Mouse (Mus musculus) forebrain, embryonic 12.5 days (tissue): ENCODE data around the gene Gm20532. TPM values are rescaled to one million over a fixed set of nuclear protein-coding genes. Genes with fewer than 3 reads are reported as not detected.

Experiments used
- ATAC-seq: fragments of 200-750 bp; cut with Nextera tagmentation; 2 replicates; pipeline ENCODE4 v1.8.0; 2017; ENCODE audit warnings: moderate TSS enrichment; ENCODE audit not compliant: low FRiP score
- H3K27ac ChIP-seq: fragments of 300-500 bp; sonication (generic); 2 replicates; pipeline ENCODE4 v1.5.1; 2016; ENCODE audit warnings: mild to moderate bottlenecking
- H3K27me3 ChIP-seq: fragments of 300-500 bp; sonication (generic); 2 replicates; pipeline ENCODE4 v1.6.1; 2016; ENCODE audit warnings: mild to moderate bottlenecking
- H3K36me3 ChIP-seq: fragments of 300-500 bp; sonication (generic); replicated peaks from 2 replicates; pipeline ENCODE4 v1.6.1; 2016; ENCODE audit warnings: mild to moderate bottlenecking
- H3K4me1 ChIP-seq: fragments of 300-500 bp; sonication (generic); 2 replicates; pipeline ENCODE4 v1.6.1; 2016
- H3K4me2 ChIP-seq: fragments of 300-500 bp; sonication (generic); 2 replicates; pipeline ENCODE4 v1.6.1; 2016; ENCODE audit warnings: mild to moderate bottlenecking, moderate library complexity
- H3K4me3 ChIP-seq: fragments of 300-500 bp; sonication (generic); replicated peaks from 2 replicates; pipeline ENCODE4 v1.5.1; 2016; ENCODE audit warnings: mild to moderate bottlenecking
- H3K9ac ChIP-seq: fragments of 300-500 bp; sonication (generic); 2 replicates; pipeline ENCODE4 v1.6.1; 2016; ENCODE audit warnings: mild to moderate bottlenecking
- H3K9me3 ChIP-seq: fragments of 300-500 bp; sonication (generic); 2 replicates; pipeline ENCODE4 v1.6.1; 2016
- WGBS: fragments of 180-500 bp; shearing (Covaris S2); methylation state at CpG from one replicate; pipeline ENCODE4 v1.1.7; 2016; 5-methylcytosine and 5-hydroxymethylcytosine counted together
- polyA plus RNA-seq: library from polyadenylated mRNA; unstranded; fragments of >200 nt; fragmentation: Nextera tagmentation; extraction: Ambion mirVana; gene quantifications from 2 replicates; pipeline ENCODE4 v1.2.1, GENCODE M21; 2016

Gene Gm20532
- polyA plus RNA-seq, 1 experiment from 2014 or later, result not detected

- H3K27me3 ChIP-seq, result peaks cover 41% of the 10 kb centered on the region
- WGBS, result 88% methylated on average over 2 of the region's 2 CpGs
- no peak overlapping the region for H3K4me3 ChIP-seq
- peaks cover 14% of the 10 kb centered on the region for H3K4me1 ChIP-seq
- H3K4me2 ChIP-seq, result no peak overlapping the region
- no peaks in the 10 kb centered on the region for H3K9me3 ChIP-seq
- H3K27ac ChIP-seq, result no peak overlapping the region
- H3K9ac ChIP-seq, result no peak overlapping the region
- ATAC-seq, result no peak
- no peaks in the 10 kb centered on the region for H3K36me3 ChIP-seq
Observed at GRCm38 (mm10) chr2:26600664-26601063, 14.2 kb downstream of the Gm20532 start.

- H3K4me2 ChIP-seq, result no peak overlapping the region
- no peaks in the 10 kb centered on the region for H3K9me3 ChIP-seq
- no peak overlapping the region for H3K27ac ChIP-seq
- 83% methylated on average over 1 of the region's 1 CpGs for WGBS
- H3K9ac ChIP-seq, result no peak overlapping the region
- H3K4me1 ChIP-seq, result peaks cover 14% of the 10 kb centered on the region
- ATAC-seq, result no peak
- peaks cover 50% of the 10 kb centered on the region for H3K27me3 ChIP-seq
- H3K36me3 ChIP-seq, result no peaks in the 10 kb centered on the region
- no peak overlapping the region for H3K4me3 ChIP-seq
Observed at GRCm38 (mm10) chr2:26601595-26601994, 15.2 kb downstream of the Gm20532 start.

- 80% methylated on average over 5 of the region's 5 CpGs for WGBS
- no peak overlapping the region for H3K4me2 ChIP-seq
- no peak overlapping the region for H3K9ac ChIP-seq
- peaks cover 14% of the 10 kb centered on the region for H3K4me1 ChIP-seq
- no peaks in the 10 kb centered on the region for H3K9me3 ChIP-seq
- H3K4me3 ChIP-seq, result no peak overlapping the region
- H3K36me3 ChIP-seq, result no peaks in the 10 kb centered on the region
- H3K27ac ChIP-seq, result no peak overlapping the region
- ATAC-seq, result no peak
- H3K27me3 ChIP-seq, result peaks cover 54% of the 10 kb centered on the region
Observed at GRCm38 (mm10) chr2:26602631-26603030, 16.2 kb downstream of the Gm20532 start.

- ATAC-seq, result no peak
Observed at GRCm38 (mm10) chr2:26603159-26603558, 16.7 kb downstream of the Gm20532 start.

GRCm38 (mm10) chr2:26603720-26604671 is 17.6 kb downstream of the Gm20532 start, which contains the start of gene Agpat2:
Agpat2 (minus strand) TSS chr2:26604417.
- Histone ChIP-seq H3K4me2 (peak within 1 kb of the TSS; percentile 82), H3K4me1 (peaks cover 14% of the 10 kb centered on the region), H3K36me3 (no peaks in the 10 kb centered on the region), H3K9me3 (no peaks in the 10 kb centered on the region), H3K27me3 (peaks cover 61% of the 10 kb centered on the region), H3K27ac (no peak within 1 kb of the TSS), H3K4me3 (peak within 1 kb of the TSS; percentile 58), H3K9ac (peak within 1 kb of the TSS; percentile 60)
- peak; percentile 69 for ATAC-seq
- under 1% methylated on average over 96 of the region's 103 CpGs for WGBS

More at GRCm38 (mm10) chr2:26603159-26603558, 16.7 kb downstream of the Gm20532 start:
- WGBS, result 22% methylated on average over 6 of the region's 6 CpGs
- Histone ChIP-seq H3K4me3 (peak overlapping the region; percentile 58), H3K4me1 (peaks cover 14% of the 10 kb centered on the region), H3K4me2 (peak overlapping the region; percentile 82), H3K27me3 (peaks cover 60% of the 10 kb centered on the region), H3K9ac (0 out of 2 replicates have a peak overlapping the region, but pooled peaks have one; percentile 60), H3K36me3 (no peaks in the 10 kb centered on the region), H3K9me3 (no peaks in the 10 kb centered on the region), H3K27ac (no peak overlapping the region)

- 90% methylated on average over 8 of the region's 8 CpGs for WGBS
- no peaks in the 10 kb centered on the region for H3K9me3 ChIP-seq
- peaks cover 61% of the 10 kb centered on the region for H3K27me3 ChIP-seq
- H3K4me3 ChIP-seq, result no peak overlapping the region
- no peak overlapping the region for H3K9ac ChIP-seq
- ATAC-seq, result no peak
- no peak overlapping the region for H3K4me2 ChIP-seq
- no peaks in the 10 kb centered on the region for H3K36me3 ChIP-seq
- peaks cover 14% of the 10 kb centered on the region for H3K4me1 ChIP-seq
- H3K27ac ChIP-seq, result no peak overlapping the region
Observed at GRCm38 (mm10) chr2:26605331-26605730, 18.9 kb downstream of the Gm20532 start.

GRCm38 (mm10) chr2:26606579-26606978 is 20.1 kb downstream of the Gm20532 start:
- ATAC-seq, result no peak
- WGBS, result 84% methylated on average over 3 of the region's 3 CpGs
- H3K27ac ChIP-seq, result no peak overlapping the region
- peaks cover 14% of the 10 kb centered on the region for H3K4me1 ChIP-seq
- no peak overlapping the region for H3K9ac ChIP-seq
- H3K27me3 ChIP-seq, result peaks cover 59% of the 10 kb centered on the region
- H3K4me3 ChIP-seq, result no peak overlapping the region
- H3K4me2 ChIP-seq, result no peak overlapping the region
- H3K9me3 ChIP-seq, result no peaks in the 10 kb centered on the region
- H3K36me3 ChIP-seq, result no peaks in the 10 kb centered on the region

- Histone ChIP-seq H3K4me1 (peaks cover 14% of the 10 kb centered on the region), H3K4me3 (no peak overlapping the region), H3K36me3 (no peaks in the 10 kb centered on the region), H3K4me2 (no peak overlapping the region), H3K9me3 (no peaks in the 10 kb centered on the region), H3K27ac (no peak overlapping the region), H3K9ac (no peak overlapping the region), H3K27me3 (peaks cover 52% of the 10 kb centered on the region)
- no peak for ATAC-seq
- WGBS, result 63% methylated on average over 6 of the region's 6 CpGs
Observed at GRCm38 (mm10) chr2:26607056-26607910, 20.8 kb downstream of the Gm20532 start.

GRCm38 (mm10) chr2:26608781-26609180 is 22.3 kb downstream of the Gm20532 start:
- Histone ChIP-seq H3K27me3 (peaks cover 37% of the 10 kb centered on the region), H3K36me3 (no peaks in the 10 kb centered on the region), H3K9me3 (no peaks in the 10 kb centered on the region), H3K27ac (no peak overlapping the region), H3K4me2 (no peak overlapping the region), H3K9ac (no peak overlapping the region), H3K4me1 (peaks cover 6% of the 10 kb centered on the region), H3K4me3 (no peak overlapping the region)
- ATAC-seq, result no peak

GRCm38 (mm10) chr2:26609261-26609661 is 22.8 kb downstream of the Gm20532 start:
- no peaks in the 10 kb centered on the region for H3K36me3 ChIP-seq
- no peak for ATAC-seq

GRCm38 (mm10) chr2:26610526-26610925 is 24.1 kb downstream of the Gm20532 start:
- no peak overlapping the region for H3K27ac ChIP-seq
- no peak overlapping the region for H3K9ac ChIP-seq
- H3K27me3 ChIP-seq, result peaks cover 24% of the 10 kb centered on the region
- 81% methylated on average over 3 of the region's 3 CpGs for WGBS
- no peaks in the 10 kb centered on the region for H3K4me1 ChIP-seq
- ATAC-seq, result no peak
- H3K9me3 ChIP-seq, result no peaks in the 10 kb centered on the region
- H3K36me3 ChIP-seq, result no peaks in the 10 kb centered on the region
- no peak overlapping the region for H3K4me2 ChIP-seq
- H3K4me3 ChIP-seq, result no peak overlapping the region

More at GRCm38 (mm10) chr2:26609261-26609661, 22.8 kb downstream of the Gm20532 start:
- Histone ChIP-seq H3K27ac (no peak overlapping the region), H3K4me1 (peaks cover 3% of the 10 kb centered on the region), H3K9ac (no peak overlapping the region), H3K9me3 (no peaks in the 10 kb centered on the region), H3K4me3 (no peak overlapping the region), H3K27me3 (peaks cover 33% of the 10 kb centered on the region), H3K4me2 (no peak overlapping the region)

GRCm38 (mm10) chr2:26611054-26611453 is 24.6 kb downstream of the Gm20532 start:
- Histone ChIP-seq H3K36me3 (no peaks in the 10 kb centered on the region), H3K4me2 (no peak overlapping the region), H3K4me3 (no peak overlapping the region), H3K9ac (no peak overlapping the region), H3K9me3 (no peaks in the 10 kb centered on the region), H3K27me3 (peaks cover 20% of the 10 kb centered on the region), H3K4me1 (no peaks in the 10 kb centered on the region), H3K27ac (no peak overlapping the region)
- ATAC-seq, result no peak
